Mouse (Mus musculus) bone marrow, adult 2 months (tissue): ENCODE data around the gene Pcdh9. TPM values are rescaled to one million over a fixed set of nuclear protein-coding genes. Genes with fewer than 3 reads are reported as not detected.
"Not testable (repeated sequence)": the region's sequence is repeated elsewhere in the genome, so short reads cannot be mapped to it uniquely, and the experiment has no call there.

Experiments used
- H3K27ac ChIP-seq: fragments of 200-500 bp; 2 replicates; pipeline ENCODE4 v1.5.1; 2012; ENCODE audit warnings: low read depth, mild to moderate bottlenecking, control low read depth, inconsistent platforms, low read length; ENCODE audit not compliant: control insufficient read depth, poor library complexity, insufficient read depth
- H3K4me1 ChIP-seq: fragments of 200-500 bp; 2 replicates; pipeline ENCODE4 v1.6.1; 2011; ENCODE audit warnings: low read length; ENCODE audit not compliant: control insufficient read depth, insufficient read depth
- H3K4me3 ChIP-seq: fragments of 200-500 bp; replicated peaks from 2 replicates; pipeline ENCODE3; 2011; ENCODE audit warnings: mild to moderate bottlenecking, low read depth, low read length, control low read depth; ENCODE audit not compliant: control insufficient read depth
- CTCF ChIP-seq: fragments of 200-500 bp; IDR thresholded peaks from 2 replicates; pipeline ENCODE4 v1.5.1; 2011; ENCODE audit warnings: low read length, control low read depth; ENCODE audit not compliant: control insufficient read depth, insufficient read depth
- POLR2A ChIP-seq: fragments of 200-500 bp; IDR thresholded peaks from 2 replicates; pipeline ENCODE4 v1.6.1; 2011; ENCODE audit warnings: low read depth, mild to moderate bottlenecking, control low read depth, low read length, borderline replicate concordance; ENCODE audit not compliant: control insufficient read depth
- WGBS: fragments of 180-500 bp; shearing (Covaris S2); methylation state at CpG from one replicate; pipeline ENCODE4 v1.1.7; 2018; 5-methylcytosine and 5-hydroxymethylcytosine counted together
- polyA plus RNA-seq: library from polyadenylated mRNA; stranded (reverse); fragments of >200 nt; gene quantifications from 2 replicates; pipeline ENCODE4 v1.2.4, GENCODE M21; 2011; ENCODE audit warnings: low replicate concordance; ENCODE audit not compliant: missing spikeins, insufficient read depth, insufficient read length

The Pcdh9 gene
- polyA plus RNA-seq, 1 experiment, result 1.8 TPM

GRCm38 (mm10) chr14:93285136-93285535 lies 605.3 kb downstream of the Pcdh9 start:
- H3K4me3 ChIP-seq, result no peak overlapping the region
- no peak overlapping the region for H3K27ac ChIP-seq
- 73% methylated on average over 7 of the region's 7 CpGs for WGBS
- H3K4me1 ChIP-seq, result no peaks in the 10 kb centered on the region
- no peak for TF ChIP-seq POLR2A
- no peak for TF ChIP-seq CTCF

GRCm38 (mm10) chr14:93284009-93284408 lies 606.5 kb downstream of the Pcdh9 start:
- no peak overlapping the region for H3K4me3 ChIP-seq
- H3K4me1 ChIP-seq, result no peaks in the 10 kb centered on the region
- TF ChIP-seq CTCF (no peak), POLR2A (no peak)
- no peak overlapping the region for H3K27ac ChIP-seq
- WGBS, result 70% methylated on average over 3 of the region's 3 CpGs

GRCm38 (mm10) chr14:93275661-93276060 lies 614.8 kb downstream of the Pcdh9 start:
- Histone ChIP-seq H3K4me1 (no peaks in the 10 kb centered on the region), H3K27ac (no peak overlapping the region), H3K4me3 (no peak overlapping the region)
- no peak for TF ChIP-seq CTCF
- no peak for TF ChIP-seq POLR2A

- Histone ChIP-seq H3K27ac (no peak overlapping the region), H3K4me3 (no peak overlapping the region), H3K4me1 (no peaks in the 10 kb centered on the region)
- no peak for TF ChIP-seq POLR2A
Observed at GRCm38 (mm10) chr14:93274767-93275166, 615.7 kb downstream of the Pcdh9 start.

- no peak for TF ChIP-seq POLR2A
- no peak for TF ChIP-seq CTCF
- Histone ChIP-seq H3K4me1 (no peaks in the 10 kb centered on the region), H3K4me3 (no peak overlapping the region), H3K27ac (no peak overlapping the region)
- WGBS, result 81% methylated on average over 1 of the region's 1 CpGs
Observed at GRCm38 (mm10) chr14:93253411-93253810, 637.1 kb downstream of the Pcdh9 start.

GRCm38 (mm10) chr14:93240263-93240662 lies 650.2 kb downstream of the Pcdh9 start:
- WGBS, result 58% methylated on average over 3 of the region's 3 CpGs
- TF ChIP-seq POLR2A, result no peak
- TF ChIP-seq CTCF, result no peak
- Histone ChIP-seq H3K27ac (no peak overlapping the region), H3K4me3 (no peak overlapping the region), H3K4me1 (no peaks in the 10 kb centered on the region)

- no peak for TF ChIP-seq CTCF
- no peak for TF ChIP-seq POLR2A
- H3K4me1 ChIP-seq, result no peaks in the 10 kb centered on the region
- 67% methylated on average over 3 of the region's 3 CpGs for WGBS
- no peak overlapping the region for H3K27ac ChIP-seq
- H3K4me3 ChIP-seq, result no peak overlapping the region
Observed at GRCm38 (mm10) chr14:93234333-93234732, 656.1 kb downstream of the Pcdh9 start.

- no peak overlapping the region for H3K27ac ChIP-seq
- 71% methylated on average over 6 of the region's 6 CpGs for WGBS
- H3K4me3 ChIP-seq, result no peak overlapping the region
- no peak for TF ChIP-seq CTCF
- no peak for TF ChIP-seq POLR2A
- H3K4me1 ChIP-seq, result no peaks in the 10 kb centered on the region
Observed at GRCm38 (mm10) chr14:93233599-93233998, 656.9 kb downstream of the Pcdh9 start.

GRCm38 (mm10) chr14:93214846-93215245 lies 675.6 kb downstream of the Pcdh9 start:
- not testable (repeated sequence) for H3K27ac ChIP-seq, H3K4me1 ChIP-seq, H3K4me3 ChIP-seq
- WGBS, result 88% methylated on average over 6 of the region's 15 CpGs
